Mouse (Mus musculus) MEL (cell line): Measurements from ENCODE around the gene Atxn7l1.

ENCODE experiments used
- CHD2 ChIP-seq: IDR thresholded peaks from 2 replicates; pipeline ENCODE4 v1.6.1; 2011; ENCODE audit warnings: low read length, improper control_type of control experiment
- CTCF ChIP-seq, 3 experiments: IDR thresholded peaks in 2 of 3; conservative IDR thresholded peaks in 1 of 3; 2 replicates each; pipeline ENCODE4 v1.5.1; 2011 to 2012; ENCODE audit warnings: low read length in 3 of 3, low read depth in 2 of 3, mild to moderate bottlenecking in 2 of 3, improper control_type of control experiment in 1 of 3, inconsistent platforms in 1 of 3, mixed read lengths in 1 of 3, moderate library complexity in 1 of 3; ENCODE audit not compliant: control insufficient read depth in 1 of 3, insufficient read depth in 1 of 3, poor library complexity in 1 of 3, severe bottlenecking in 1 of 3
- EP300 ChIP-seq, 2 experiments: IDR thresholded peaks; 2 replicates each; pipeline ENCODE4 v1.6.1; 2011; ENCODE audit warnings: improper control_type of control experiment in 2 of 2, low read length in 2 of 2, low read depth in 1 of 2, mild to moderate bottlenecking in 1 of 2
- GATA1 ChIP-seq: IDR thresholded peaks from 2 replicates; pipeline ENCODE4 v1.6.1; 2011; ENCODE audit warnings: low read depth, low read length, improper control_type of control experiment
- KAT2A ChIP-seq: conservative IDR thresholded peaks from 2 replicates; pipeline ENCODE4 v1.6.1; 2012; ENCODE audit warnings: low read depth, low read length, improper control_type of control experiment, inconsistent platforms
- MAFK ChIP-seq: IDR thresholded peaks from 2 replicates; pipeline ENCODE4 v1.6.1; 2011; ENCODE audit warnings: low read depth, mild to moderate bottlenecking, low read length, improper control_type of control experiment, borderline replicate concordance
- MAX ChIP-seq: IDR thresholded peaks from 2 replicates; pipeline ENCODE4 v1.6.1; 2011; ENCODE audit warnings: low read length, improper control_type of control experiment
- POLR2A ChIP-seq, 2 experiments: IDR thresholded peaks; 2 replicates each; pipeline ENCODE4 v1.6.1; 2011 to 2012; ENCODE audit warnings: low read length in 2 of 2, mild to moderate bottlenecking in 2 of 2, control low read depth in 1 of 2, improper control_type of control experiment in 1 of 2, low read depth in 1 of 2, moderate library complexity in 1 of 2; ENCODE audit not compliant: control insufficient read depth in 1 of 2, insufficient read depth in 1 of 2, poor library complexity in 1 of 2
- SIN3A ChIP-seq: IDR thresholded peaks from 2 replicates; pipeline ENCODE4 v1.6.1; 2012; ENCODE audit warnings: low read length, improper control_type of control experiment, inconsistent platforms
- TAL1 ChIP-seq: IDR thresholded peaks from 2 replicates; pipeline ENCODE4 v1.6.1; 2012; ENCODE audit warnings: mild to moderate bottlenecking, inconsistent platforms, low read length, moderate library complexity, mixed read lengths
- TBP ChIP-seq: IDR thresholded peaks from 2 replicates; pipeline ENCODE4 v1.8.0; 2011; ENCODE audit warnings: low read depth, low read length, improper control_type of control experiment
- USF2 ChIP-seq, 2 experiments: IDR thresholded peaks; 2 replicates each; pipeline ENCODE4 v1.6.1; 2011 to 2012; ENCODE audit warnings: improper control_type of control experiment in 2 of 2, low read length in 2 of 2, borderline replicate concordance in 1 of 2, inconsistent platforms in 1 of 2, low read depth in 1 of 2, mild to moderate bottlenecking in 1 of 2; ENCODE audit not compliant: insufficient read depth in 1 of 2
- ZMIZ1 ChIP-seq: IDR thresholded peaks from 2 replicates; pipeline ENCODE4 v1.6.1; 2012; ENCODE audit warnings: low read depth, mild to moderate bottlenecking, inconsistent platforms, low read length, improper control_type of control experiment, moderate library complexity
- ZNF384 ChIP-seq: IDR thresholded peaks from 2 replicates; pipeline ENCODE4 v1.6.1; 2012; ENCODE audit warnings: low read depth, mild to moderate bottlenecking, inconsistent platforms, low read length, improper control_type of control experiment

DNA sequence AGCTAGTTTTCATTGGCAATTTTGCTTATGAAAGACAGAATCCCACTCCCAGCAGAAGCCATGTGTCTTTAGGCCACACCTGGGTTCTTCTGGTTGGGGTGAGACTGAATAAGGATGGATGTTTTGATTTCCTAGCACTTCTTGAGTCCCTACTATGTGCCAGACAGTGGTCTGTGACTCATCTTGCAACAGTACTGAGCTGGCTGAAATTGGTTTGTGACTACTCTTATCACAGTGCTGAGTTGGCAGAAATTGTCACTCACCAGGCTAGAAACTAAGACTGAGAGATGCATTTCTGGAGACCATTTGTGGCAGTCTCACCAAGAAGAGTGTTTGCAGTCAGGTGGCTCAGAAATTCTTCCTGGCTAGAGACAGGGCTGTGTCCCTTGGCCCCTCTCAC lies 21.2 kb upstream of the Atxn7l1 start:
- no peak for TF ChIP-seq USF2 (IDR thresholded peaks at IDR 0.05; ENCODE audit: borderline replicate concordance in 1 of 2, insufficient read depth in 1 of 2, low read depth in 1 of 2, low read length in 2 of 2)
- TF ChIP-seq CTCF (IDR thresholded peaks at IDR 0.05 in 2 of 3, conservative IDR thresholded peaks at IDR 0.05 in 1 of 3; ENCODE audit: control insufficient read depth in 1 of 3, insufficient read depth in 1 of 3, low read depth in 2 of 3, low read length in 3 of 3, poor library complexity in 1 of 3, severe bottlenecking in 1 of 3): no peak
- no peak for TF ChIP-seq POLR2A (IDR thresholded peaks at IDR 0.05; ENCODE audit: control insufficient read depth in 1 of 2, insufficient read depth in 1 of 2, low read depth in 1 of 2, low read length in 2 of 2, poor library complexity in 1 of 2)
- no peak for TF ChIP-seq EP300 (IDR thresholded peaks at IDR 0.05; ENCODE audit: low read depth in 1 of 2, low read length in 2 of 2)
- peak; percentile 96 for TF ChIP-seq MAFK
- no peak for TF ChIP-seq MAX
- TF ChIP-seq ZNF384: no peak
- TF ChIP-seq GATA1: no peak
- TF ChIP-seq ZMIZ1: no peak
- no peak for TF ChIP-seq CHD2
- TF ChIP-seq SIN3A: no peak
- TF ChIP-seq KAT2A: no peak
- no peak for TF ChIP-seq TBP
- TF ChIP-seq TAL1: no peak
